ENCODE assay signal across 8 mouse cellular contexts in the genomic region with DNA sequence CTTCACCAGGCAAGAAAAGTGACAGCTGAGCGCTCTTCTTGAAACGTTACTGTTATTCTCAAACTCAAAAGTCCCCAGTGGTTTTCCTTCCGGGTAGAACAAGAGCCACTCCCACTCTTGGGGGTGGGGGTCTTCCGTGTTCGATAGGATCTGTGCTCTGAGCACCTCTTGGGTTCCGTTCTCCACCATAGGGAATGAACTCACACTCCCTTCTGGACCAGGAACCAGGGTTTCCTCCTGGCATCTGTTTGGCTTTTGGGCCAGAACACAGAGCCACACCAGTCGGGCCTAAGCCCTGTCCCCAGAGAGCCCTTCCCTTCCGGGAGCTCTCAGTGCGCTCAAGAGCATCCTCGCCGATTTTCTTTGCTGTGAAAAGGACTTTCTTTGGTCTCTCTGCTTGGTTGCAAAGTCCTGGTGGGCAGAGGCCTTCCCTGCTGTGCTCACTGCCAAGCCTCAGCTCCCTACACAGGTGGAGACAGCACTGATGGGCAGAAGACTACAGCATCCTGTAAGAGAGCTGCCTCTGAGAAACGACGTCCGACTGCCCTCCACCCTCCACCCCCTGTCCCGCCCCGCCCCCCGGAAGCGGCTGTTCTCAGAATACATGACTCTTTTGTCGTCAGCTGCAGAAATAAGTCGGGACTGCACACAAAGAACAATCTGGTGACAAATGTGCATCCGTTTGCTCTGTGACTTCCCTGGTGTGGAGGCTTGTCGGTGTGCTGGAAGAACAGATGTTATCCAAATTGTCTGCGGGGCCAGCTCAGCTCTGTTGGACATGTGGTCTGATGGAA.
A peak's percentile ranks its signal among the peaks of the same experiment; 100 is the strongest.
DNase-seq lines count a peak whose midpoint lies in the region; ATAC-seq and TF ChIP-seq lines count a peak whose summit lies in the region.

No protein-coding gene starts in this region.

- intact Hi-C loops in heart, postnatal 14 days (cut with DNase I) = no loop called here

- TF ChIP-seq CTCF in testis, adult 2 months (IDR thresholded peaks at IDR 0.05; ENCODE audit: control insufficient read depth, insufficient read depth, insufficient replicate concordance, low read depth, low read length) = no peak

- peaks cover 6% of the 10 kb centered on the region; the same call in 1 of the 2 replicates for H3K27me3 ChIP-seq in embryonic facial prominence, embryonic 10.5 days (replicated peaks; ENCODE audit: low read depth, poor library complexity, severe bottlenecking)
- no peaks in the 10 kb centered on the region for H3K27me3 ChIP-seq in limb, embryonic 12.5 days
- H3K27me3 ChIP-seq in midbrain, embryonic 14.5 days (ENCODE audit: control insufficient read depth, insufficient read depth, low read length) = no peaks in the 10 kb centered on the region
- H3K27me3 ChIP-seq in testis, adult 2 months (ENCODE audit: control insufficient read depth, insufficient read depth, low read length) = no peaks in the 10 kb centered on the region

- no peaks in the 10 kb centered on the region for H3K36me3 ChIP-seq in embryonic facial prominence, embryonic 10.5 days (replicated peaks)
- H3K36me3 ChIP-seq in limb, embryonic 12.5 days = no peaks in the 10 kb centered on the region
- no peaks in the 10 kb centered on the region for H3K36me3 ChIP-seq in midbrain, embryonic 14.5 days (ENCODE audit: control insufficient read depth, insufficient read depth, low read length)
- no peaks in the 10 kb centered on the region for H3K36me3 ChIP-seq in testis, adult 2 months (ENCODE audit: control insufficient read depth, insufficient read depth, low read length)

- peak overlapping the region; percentile 56 for H3K4me2 ChIP-seq in limb, embryonic 12.5 days
- peak overlapping the region; percentile 39 for H3K4me2 ChIP-seq in midbrain, embryonic 14.5 days (ENCODE audit: low read length)

- peak; percentile 87 for ATAC-seq in activated CD4-positive, CD25-positive, alpha-beta regulatory T cell, adult 4 months
- ATAC-seq in limb, embryonic 12.5 days (ENCODE audit: insufficient number of reproducible peaks, insufficient read depth, low FRiP score, low TSS enrichment, low read depth) = peak; percentile 79; the same call in 1 of the 2 replicates
- ATAC-seq in midbrain, embryonic 14.5 days (ENCODE audit: low FRiP score, low TSS enrichment) = peak; percentile 53; the same call in 1 of the 2 replicates
- no peak for ATAC-seq in erythroid progenitor cell, adult 5-6 weeks (replicated peaks; ENCODE audit: low FRiP score, poor library complexity, severe bottlenecking)

- no peaks in the 10 kb centered on the region for H3K9me3 ChIP-seq in embryonic facial prominence, embryonic 10.5 days
- H3K9me3 ChIP-seq in limb, embryonic 12.5 days = no peaks in the 10 kb centered on the region
- no peaks in the 10 kb centered on the region for H3K9me3 ChIP-seq in midbrain, embryonic 14.5 days (ENCODE audit: control insufficient read depth, low read length)

- 22% methylated on average over 23 of the region's 23 CpGs for WGBS in embryonic facial prominence, embryonic 10.5 days
- 18% methylated on average over 23 of the region's 23 CpGs for WGBS in limb, embryonic 12.5 days
- 13% methylated on average over 23 of the region's 23 CpGs for WGBS in midbrain, embryonic 14.5 days

- H3K27ac ChIP-seq in embryonic facial prominence, embryonic 10.5 days (replicated peaks) = peak overlapping the region; percentile 80
- peak overlapping the region; percentile 59; the same call in 1 of the 2 replicates for H3K27ac ChIP-seq in limb, embryonic 12.5 days
- H3K27ac ChIP-seq in midbrain, embryonic 14.5 days (replicated peaks; ENCODE audit: low read depth, low read length) = peak overlapping the region; percentile 14; the same call in 1 of the 2 replicates
- H3K27ac ChIP-seq in testis, adult 2 months (ENCODE audit: control insufficient read depth, insufficient read depth, low read depth, low read length) = peak overlapping the region; percentile 67; the same call in 1 of the 2 replicates

- peak overlapping the region; percentile 38 for H3K9ac ChIP-seq in limb, embryonic 12.5 days (replicated peaks)
- H3K9ac ChIP-seq in midbrain, embryonic 14.5 days (replicated peaks; ENCODE audit: low read length) = no peak overlapping the region

- TF ChIP-seq POLR2A in testis, adult 2 months (IDR thresholded peaks at IDR 0.05; ENCODE audit: control insufficient read depth, low read depth, low read length) = 0 out of 2 replicates have a peak, but pooled peaks have one; percentile 36

- peak; percentile 64 for DNase-seq in embryonic facial prominence, embryonic 10.5 days (ENCODE audit: low spot score)
- DNase-seq in heart, postnatal 14 days = peak; percentile 38 to 53
- DNase-seq in midbrain, embryonic 14.5 days = peak; percentile 59
- no peak for DNase-seq in frontal cortex, postnatal 25 days (ENCODE audit: low spot score in 2 of 2)

- H3K4me3 ChIP-seq in embryonic facial prominence, embryonic 10.5 days = peak overlapping the region; percentile 45
- H3K4me3 ChIP-seq in limb, embryonic 12.5 days (replicated peaks) = peak overlapping the region; percentile 29
- peak overlapping the region; percentile 2; the same call in 1 of the 2 replicates for H3K4me3 ChIP-seq in midbrain, embryonic 14.5 days (replicated peaks; ENCODE audit: low read depth, low read length)
- peak overlapping the region; percentile 74 for H3K4me3 ChIP-seq in testis, adult 2 months (ENCODE audit: control insufficient read depth, low read depth, low read length)

- peaks cover 40% of the 10 kb centered on the region for H3K4me1 ChIP-seq in embryonic facial prominence, embryonic 10.5 days
- peaks cover 19% of the 10 kb centered on the region for H3K4me1 ChIP-seq in limb, embryonic 12.5 days (replicated peaks)
- peaks cover 31% of the 10 kb centered on the region for H3K4me1 ChIP-seq in midbrain, embryonic 14.5 days (ENCODE audit: control insufficient read depth, insufficient read depth, low read length)
- peaks cover 3% of the 10 kb centered on the region for H3K4me1 ChIP-seq in testis, adult 2 months (ENCODE audit: control insufficient read depth, insufficient read depth, low read length)

Comparison
In these comparisons a context has a peak if more than half of its experiments do, and no peak if none do; other contexts are left out.
1. DNase-seq: peak in embryonic facial prominence, embryonic 10.5 days (single experiment), heart, postnatal 14 days (2 of 2) and midbrain, embryonic 14.5 days (single experiment); none in frontal cortex, postnatal 25 days (0 of 2).
2. H3K27ac ChIP-seq: peak in every context shown above with its lines; median percentile 80 in embryonic facial prominence, embryonic 10.5 days; 67 in testis, adult 2 months; 59 in limb, embryonic 12.5 days; 14 in midbrain, embryonic 14.5 days.
3. H3K4me3 ChIP-seq: peak in every context shown above with its lines; median percentile 74 in testis, adult 2 months; 45 in embryonic facial prominence, embryonic 10.5 days; 29 in limb, embryonic 12.5 days; 2 in midbrain, embryonic 14.5 days.